Mouse (Mus musculus): Measurements from ENCODE around the gene Raver2. TPM values are rescaled to one million over a fixed set of nuclear protein-coding genes. Genes with fewer than 3 reads are reported as not detected.

Raver2 gene
- polyA plus RNA-seq, 1 experiment, result 0.04 TPM

DNA sequence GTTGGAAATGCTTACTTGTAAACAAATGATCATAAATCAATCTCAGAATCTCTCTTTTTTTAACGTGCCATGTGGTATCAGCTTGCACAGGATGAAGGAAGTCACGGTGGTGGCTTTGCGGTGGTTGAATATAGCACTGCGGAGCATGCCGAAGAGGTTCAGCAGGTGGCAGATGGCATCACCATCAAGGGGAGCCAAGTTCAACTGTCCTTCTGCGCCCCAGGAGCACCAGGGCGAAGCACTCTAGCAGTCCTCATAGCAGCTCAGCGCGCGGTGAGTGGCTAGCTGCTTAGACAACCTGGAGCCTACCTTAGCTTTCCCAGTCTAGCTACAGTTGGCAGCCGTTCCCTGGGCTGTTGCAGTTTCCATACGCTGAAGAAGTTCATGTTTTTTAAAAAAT is 38.3 kb downstream of the Raver2 start:
- H3K27me3 ChIP-seq (ENCODE audit: control insufficient read depth, insufficient read depth, insufficient read length), result no peaks in the 10 kb centered on the region
- TF ChIP-seq MYOG (IDR thresholded peaks at IDR 0.05; ENCODE audit: control insufficient read depth in 1 of 3, insufficient read depth in 1 of 3, insufficient read length in 2 of 3, low read depth in 2 of 3) (no peak), USF1 (IDR thresholded peaks at IDR 0.05; ENCODE audit: low read depth) (no peak), MAX (IDR thresholded peaks at IDR 0.05; ENCODE audit: low read depth) (no peak)
- no peak overlapping the region for H3K4me2 ChIP-seq (ENCODE audit: low read depth)
- H3ac ChIP-seq (ENCODE audit: control insufficient read depth, insufficient read length), result no peak overlapping the region
- no peaks in the 10 kb centered on the region for H3K36me3 ChIP-seq (ENCODE audit: control insufficient read depth, insufficient read depth)
- H3K4me3 ChIP-seq, result no peak overlapping the region
- H3K79me2 ChIP-seq (ENCODE audit: control insufficient read depth, insufficient read depth), result no peaks in the 10 kb centered on the region

DNA sequence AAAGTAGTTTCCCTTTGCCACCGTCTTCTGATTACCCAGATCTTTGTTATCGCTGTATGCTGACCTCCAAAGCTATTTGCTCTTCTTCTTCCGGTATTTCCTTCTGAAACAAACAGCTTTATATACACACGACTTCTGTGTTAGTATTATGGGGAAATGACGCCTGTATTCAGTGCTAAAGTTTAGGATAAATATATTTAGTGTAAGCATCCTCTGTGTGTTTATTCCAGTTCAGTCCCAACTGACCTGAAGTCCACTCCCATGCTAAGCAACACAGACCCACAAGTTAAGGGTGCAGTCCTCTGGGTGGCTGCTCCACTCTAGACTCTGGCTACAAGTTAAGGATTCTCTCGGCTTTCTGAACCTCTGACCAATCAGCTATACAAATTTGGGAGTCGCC is 52.2 kb downstream of the Raver2 start:
- H3K4me2 ChIP-seq (ENCODE audit: low read depth), result no peak overlapping the region
- TF ChIP-seq E2F4 (IDR thresholded peaks at IDR 0.05; ENCODE audit: insufficient read depth), result no peak
- no peak for TF ChIP-seq CEBPB (IDR thresholded peaks at IDR 0.05; ENCODE audit: insufficient read depth, poor library complexity, severe bottlenecking)
- TF ChIP-seq POLR2AphosphoS2 (IDR thresholded peaks at IDR 0.05; ENCODE audit: insufficient read length, low read depth), result no peak
- no peak for TF ChIP-seq USF1 (IDR thresholded peaks at IDR 0.05; ENCODE audit: low read depth)
- TF ChIP-seq MYOG (IDR thresholded peaks at IDR 0.05; ENCODE audit: control insufficient read depth in 1 of 3, insufficient read depth in 1 of 3, insufficient read length in 2 of 3, low read depth in 2 of 3), result no peak
- TF ChIP-seq TCF3 (IDR thresholded peaks at IDR 0.05; ENCODE audit: insufficient read length, low read depth), result no peak

DNA sequence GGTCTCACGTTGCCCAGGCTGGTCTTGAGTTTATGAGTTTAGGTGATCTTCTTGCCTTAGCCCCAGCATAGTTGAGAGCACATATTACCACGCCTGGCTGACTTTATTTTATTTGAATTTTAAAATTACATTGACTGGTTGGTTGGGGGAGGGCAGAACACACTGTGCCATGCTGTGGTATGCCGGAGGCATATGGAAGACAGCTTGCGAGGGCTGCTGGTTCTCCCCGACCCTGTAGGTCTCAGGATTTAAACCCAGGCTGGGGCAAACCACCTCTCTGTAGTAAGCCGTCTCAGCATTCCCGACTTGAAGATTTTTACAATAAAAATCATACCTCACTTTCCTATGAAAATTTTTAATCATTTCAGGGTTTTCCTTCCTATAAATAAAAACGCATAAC is 66.2 kb downstream of the Raver2 start:
- TF ChIP-seq MAX (IDR thresholded peaks at IDR 0.05; ENCODE audit: low read depth), result no peak
- no peak for TF ChIP-seq TCF12 (IDR thresholded peaks at IDR 0.05; ENCODE audit: insufficient read depth, poor library complexity, severe bottlenecking)
- TF ChIP-seq REST (IDR thresholded peaks at IDR 0.05; ENCODE audit: insufficient read depth, insufficient read length), result no peak
- no peak for TF ChIP-seq TCF3 (IDR thresholded peaks at IDR 0.05; ENCODE audit: insufficient read length, low read depth)
- no peak for TF ChIP-seq MYOG (IDR thresholded peaks at IDR 0.05; ENCODE audit: control insufficient read depth in 1 of 3, insufficient read depth in 1 of 3, insufficient read length in 2 of 3, low read depth in 2 of 3)
- TF ChIP-seq SRF (IDR thresholded peaks at IDR 0.05; ENCODE audit: control insufficient read depth, insufficient read length, low read depth), result no peak
- TF ChIP-seq MYOD1 (IDR thresholded peaks at IDR 0.05; ENCODE audit: control insufficient read depth in 1 of 3, insufficient read length in 2 of 3, low read depth in 2 of 3), result no peak
- TF ChIP-seq USF1 (IDR thresholded peaks at IDR 0.05; ENCODE audit: low read depth), result no peak
- TF ChIP-seq E2F4 (IDR thresholded peaks at IDR 0.05; ENCODE audit: insufficient read depth), result no peak
- TF ChIP-seq CEBPB (IDR thresholded peaks at IDR 0.05; ENCODE audit: insufficient read depth, poor library complexity, severe bottlenecking), result no peak
- no peak for TF ChIP-seq POLR2AphosphoS2 (IDR thresholded peaks at IDR 0.05; ENCODE audit: insufficient read length, low read depth)
- TF ChIP-seq POLR2A (IDR thresholded peaks at IDR 0.05; ENCODE audit: insufficient read length, low read depth), result no peak
- no peak overlapping the region for H3ac ChIP-seq (ENCODE audit: control insufficient read depth, insufficient read length)
- H3K36me3 ChIP-seq (ENCODE audit: control insufficient read depth, insufficient read depth), result no peaks in the 10 kb centered on the region
- no peak overlapping the region for H3K4me2 ChIP-seq (ENCODE audit: low read depth)
- H3K4me3 ChIP-seq, result no peak overlapping the region
- H3K79me2 ChIP-seq (ENCODE audit: control insufficient read depth, insufficient read depth), result no peaks in the 10 kb centered on the region
- H3K27me3 ChIP-seq (ENCODE audit: control insufficient read depth, insufficient read depth, insufficient read length), result no peaks in the 10 kb centered on the region

More for the DNA sequence above, 52.2 kb downstream of the Raver2 start:
- Histone ChIP-seq H3K79me2 (ENCODE audit: control insufficient read depth, insufficient read depth) (no peaks in the 10 kb centered on the region), H3K4me3 (no peak overlapping the region), H3ac (ENCODE audit: control insufficient read depth, insufficient read length) (no peak overlapping the region), H3K27me3 (ENCODE audit: control insufficient read depth, insufficient read depth, insufficient read length) (no peaks in the 10 kb centered on the region), H3K36me3 (ENCODE audit: control insufficient read depth, insufficient read depth) (no peaks in the 10 kb centered on the region)

DNA sequence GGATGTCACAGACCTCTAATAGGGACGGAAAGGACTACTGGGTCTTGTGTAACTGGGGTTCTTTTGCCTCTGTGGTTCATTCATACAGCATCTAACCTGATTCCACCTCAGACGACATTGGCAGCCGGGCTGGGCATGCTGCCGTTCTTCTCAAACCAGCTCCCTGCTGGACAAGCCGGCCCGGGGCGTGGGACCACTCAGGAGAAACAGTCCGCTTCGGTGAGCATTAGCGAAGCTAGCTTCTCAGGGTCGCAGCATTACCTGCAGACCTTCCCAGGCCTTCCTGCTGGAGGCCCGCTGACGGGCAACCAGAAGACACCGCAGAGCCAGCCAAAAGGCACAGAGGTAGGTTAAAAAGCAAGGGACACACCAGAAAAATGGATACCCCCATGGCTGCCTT is 67.1 kb downstream of the Raver2 start:
- H3K27me3 ChIP-seq (ENCODE audit: control insufficient read depth, insufficient read depth, insufficient read length), result no peaks in the 10 kb centered on the region
- no peaks in the 10 kb centered on the region for H3K36me3 ChIP-seq (ENCODE audit: control insufficient read depth, insufficient read depth)
- H3ac ChIP-seq (ENCODE audit: control insufficient read depth, insufficient read length), result no peak overlapping the region
- H3K4me2 ChIP-seq (ENCODE audit: low read depth), result no peak overlapping the region
- no peak overlapping the region for H3K4me3 ChIP-seq
- no peaks in the 10 kb centered on the region for H3K79me2 ChIP-seq (ENCODE audit: control insufficient read depth, insufficient read depth)
- TF ChIP-seq E2F4 (IDR thresholded peaks at IDR 0.05; ENCODE audit: insufficient read depth) (no peak), MYOG (IDR thresholded peaks at IDR 0.05; ENCODE audit: control insufficient read depth in 1 of 3, insufficient read depth in 1 of 3, insufficient read length in 2 of 3, low read depth in 2 of 3) (no peak), SRF (IDR thresholded peaks at IDR 0.05; ENCODE audit: control insufficient read depth, insufficient read length, low read depth) (no peak), REST (IDR thresholded peaks at IDR 0.05; ENCODE audit: insufficient read depth, insufficient read length) (no peak), USF1 (IDR thresholded peaks at IDR 0.05; ENCODE audit: low read depth) (no peak), POLR2A (IDR thresholded peaks at IDR 0.05; ENCODE audit: insufficient read length, low read depth) (no peak), TCF12 (IDR thresholded peaks at IDR 0.05; ENCODE audit: insufficient read depth, poor library complexity, severe bottlenecking) (no peak), MAX (IDR thresholded peaks at IDR 0.05; ENCODE audit: low read depth) (no peak), POLR2AphosphoS2 (IDR thresholded peaks at IDR 0.05; ENCODE audit: insufficient read length, low read depth) (no peak), MYOD1 (IDR thresholded peaks at IDR 0.05; ENCODE audit: control insufficient read depth in 1 of 3, insufficient read length in 2 of 3, low read depth in 2 of 3) (no peak), TCF3 (IDR thresholded peaks at IDR 0.05; ENCODE audit: insufficient read length, low read depth) (no peak), CEBPB (IDR thresholded peaks at IDR 0.05; ENCODE audit: insufficient read depth, poor library complexity, severe bottlenecking) (no peak)

DNA sequence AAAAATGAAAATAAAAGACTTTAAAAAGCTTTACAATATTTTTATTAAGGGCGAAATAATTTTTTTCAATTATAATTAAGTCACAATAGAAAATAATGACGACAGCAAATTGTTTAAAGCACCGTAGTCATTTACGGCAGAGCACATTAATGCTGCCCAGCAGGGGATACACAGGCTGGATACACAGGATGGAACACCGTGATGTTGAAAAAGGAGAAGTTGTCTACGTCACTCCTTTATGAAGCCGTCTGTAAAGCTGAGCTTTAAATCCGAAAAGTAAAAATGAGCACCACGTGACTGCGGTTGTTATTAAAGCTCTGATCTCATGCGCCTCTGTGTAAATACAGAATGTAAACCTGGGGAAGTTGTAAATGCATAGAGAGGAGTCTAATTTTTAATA is 69.2 kb downstream of the Raver2 start:
- TF ChIP-seq TCF12 (IDR thresholded peaks at IDR 0.05; ENCODE audit: insufficient read depth, poor library complexity, severe bottlenecking) (no peak), TCF3 (IDR thresholded peaks at IDR 0.05; ENCODE audit: insufficient read length, low read depth) (no peak), CEBPB (IDR thresholded peaks at IDR 0.05; ENCODE audit: insufficient read depth, poor library complexity, severe bottlenecking) (no peak), MAX (IDR thresholded peaks at IDR 0.05; ENCODE audit: low read depth) (no peak), USF1 (IDR thresholded peaks at IDR 0.05; ENCODE audit: low read depth) (no peak), SRF (IDR thresholded peaks at IDR 0.05; ENCODE audit: control insufficient read depth, insufficient read length, low read depth) (no peak), REST (IDR thresholded peaks at IDR 0.05; ENCODE audit: insufficient read depth, insufficient read length) (no peak), POLR2A (IDR thresholded peaks at IDR 0.05; ENCODE audit: insufficient read length, low read depth) (no peak), E2F4 (IDR thresholded peaks at IDR 0.05; ENCODE audit: insufficient read depth) (no peak), MYOD1 (IDR thresholded peaks at IDR 0.05; ENCODE audit: control insufficient read depth in 1 of 3, insufficient read length in 2 of 3, low read depth in 2 of 3) (no peak), POLR2AphosphoS2 (IDR thresholded peaks at IDR 0.05; ENCODE audit: insufficient read length, low read depth) (no peak), MYOG (IDR thresholded peaks at IDR 0.05; ENCODE audit: control insufficient read depth in 1 of 3, insufficient read depth in 1 of 3, insufficient read length in 2 of 3, low read depth in 2 of 3) (no peak)
- Histone ChIP-seq H3K4me3 (no peak overlapping the region), H3K27me3 (ENCODE audit: control insufficient read depth, insufficient read depth, insufficient read length) (no peaks in the 10 kb centered on the region), H3K79me2 (ENCODE audit: control insufficient read depth, insufficient read depth) (no peaks in the 10 kb centered on the region), H3K36me3 (ENCODE audit: control insufficient read depth, insufficient read depth) (no peaks in the 10 kb centered on the region), H3ac (ENCODE audit: control insufficient read depth, insufficient read length) (no peak overlapping the region), H3K4me2 (ENCODE audit: low read depth) (no peak overlapping the region)
